Mouse (Mus musculus) spleen, adult 2 months (tissue): Measurements from ENCODE around the gene Pcnx3. TPM values are rescaled to one million over a fixed set of nuclear protein-coding genes. Genes with fewer than 3 reads are reported as not detected.
A peak's percentile ranks its signal among the peaks of the same experiment; 100 is the strongest.

ENCODE experiments used
- DNase-seq, 2 experiments: peaks; one replicate each; pipeline versions ENCODE4 v3.0.0 to v3.0.0-alpha.2; 2012 to 2021; ENCODE audit warnings: low spot score in 2 of 2, low read depth in 1 of 2
- H3K27ac ChIP-seq: fragments of 200-500 bp; 2 replicates; pipeline ENCODE4 v1.5.1; 2012; ENCODE audit warnings: low read length, inconsistent platforms; ENCODE audit not compliant: insufficient read depth
- H3K27me3 ChIP-seq: fragments of 200-500 bp; 2 replicates; pipeline ENCODE4 v1.6.1; 2012; ENCODE audit warnings: mild to moderate bottlenecking, moderate library complexity, low read length, inconsistent platforms; ENCODE audit not compliant: control insufficient read depth, insufficient read depth
- H3K36me3 ChIP-seq: fragments of 200-500 bp; 2 replicates; pipeline ENCODE4 v1.6.1; 2012; ENCODE audit warnings: mild to moderate bottlenecking, low read length, inconsistent platforms; ENCODE audit not compliant: control insufficient read depth, insufficient read depth
- H3K4me1 ChIP-seq: fragments of 200-500 bp; 2 replicates; pipeline ENCODE4 v1.6.1; 2011; ENCODE audit warnings: inconsistent platforms; ENCODE audit not compliant: control insufficient read depth, insufficient read depth, insufficient read length
- H3K4me3 ChIP-seq: fragments of 200-500 bp; 2 replicates; pipeline ENCODE4 v1.5.1; 2011; ENCODE audit warnings: mild to moderate bottlenecking, inconsistent platforms; ENCODE audit not compliant: insufficient read depth, insufficient read length; ENCODE audit errors: extremely low read depth
- CTCF ChIP-seq: fragments of 200-500 bp; IDR thresholded peaks from 2 replicates; pipeline ENCODE4 v1.5.1; 2011; ENCODE audit warnings: mild to moderate bottlenecking, inconsistent platforms; ENCODE audit not compliant: insufficient read depth, insufficient read length, insufficient replicate concordance; ENCODE audit errors: extremely low read depth
- POLR2A ChIP-seq: fragments of 200-500 bp; IDR thresholded peaks from 2 replicates; pipeline ENCODE4 v1.6.1; 2011; ENCODE audit warnings: low read depth, low read length, inconsistent platforms
- WGBS: fragments of 180-500 bp; shearing (Covaris S2); methylation state at CpG from one replicate; pipeline ENCODE4 v1.1.7; 2018; 5-methylcytosine and 5-hydroxymethylcytosine counted together
- polyA plus RNA-seq: library from polyadenylated mRNA; depleted of rRNA; stranded (reverse); fragments of >200 nt; gene quantifications from 2 replicates; pipeline ENCODE4 v1.2.3, GENCODE M21; 2012

The Pcnx3 gene
- polyA plus RNA-seq, 1 experiment, result 195 TPM

DNA sequence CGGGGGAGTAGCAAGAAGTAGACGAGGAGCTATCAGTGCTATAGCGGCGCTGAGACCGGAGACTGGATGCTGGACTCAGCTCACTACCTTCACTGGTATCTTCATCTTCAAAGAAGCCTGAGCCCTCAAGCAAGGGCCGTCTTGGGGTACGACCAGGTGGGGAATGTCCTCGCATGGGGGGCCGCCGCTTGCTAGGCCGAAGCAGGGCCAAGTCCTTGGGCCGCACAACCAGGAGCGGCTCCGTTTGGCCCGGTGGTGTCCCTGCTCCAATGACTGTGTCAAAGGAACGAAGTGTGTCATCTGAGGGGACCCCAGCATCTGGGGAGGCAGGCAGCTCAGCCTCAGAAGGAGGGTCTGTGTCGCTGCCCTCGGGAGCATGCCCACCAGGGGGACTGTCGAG, 3.3 kb downstream of the Pcnx3 start:
- 96% methylated on average over 19 of the region's 19 CpGs for WGBS
- Histone ChIP-seq H3K27me3 (no peaks in the 10 kb centered on the region), H3K27ac (no peak overlapping the region), H3K4me3 (no peak overlapping the region), H3K36me3 (peaks cover 51% of the 10 kb centered on the region), H3K4me1 (peaks cover 11% of the 10 kb centered on the region)
- no peak for TF ChIP-seq POLR2A
- DNase-seq, result no peak

DNA sequence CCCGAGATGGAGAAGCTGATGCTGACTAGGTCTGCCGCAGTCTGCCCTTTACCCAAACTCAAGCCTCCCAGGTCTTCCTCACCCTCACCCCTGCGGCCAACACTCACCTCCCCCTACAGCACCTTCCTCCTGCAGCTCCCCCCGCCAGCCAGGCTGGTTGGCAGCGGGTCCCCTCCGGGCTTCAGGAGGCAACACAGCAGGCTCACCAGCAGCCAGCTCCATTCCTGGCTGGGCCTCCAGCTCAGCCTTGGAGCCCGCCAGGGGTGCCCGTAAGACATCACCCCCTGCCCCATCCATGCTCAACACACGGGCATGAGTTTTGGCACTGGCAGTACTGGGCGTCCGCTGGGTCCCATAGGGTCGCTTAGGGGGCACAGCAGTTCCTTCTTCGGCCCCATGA, 3.7 kb downstream of the Pcnx3 start:
- DNase-seq, result no peak
- Histone ChIP-seq H3K4me3 (no peak overlapping the region), H3K27ac (no peak overlapping the region), H3K4me1 (peaks cover 10% of the 10 kb centered on the region), H3K36me3 (peaks cover 55% of the 10 kb centered on the region), H3K27me3 (no peaks in the 10 kb centered on the region)
- WGBS, result 94% methylated on average over 13 of the region's 13 CpGs
- TF ChIP-seq POLR2A, result no peak
- TF ChIP-seq CTCF, result no peak

DNA sequence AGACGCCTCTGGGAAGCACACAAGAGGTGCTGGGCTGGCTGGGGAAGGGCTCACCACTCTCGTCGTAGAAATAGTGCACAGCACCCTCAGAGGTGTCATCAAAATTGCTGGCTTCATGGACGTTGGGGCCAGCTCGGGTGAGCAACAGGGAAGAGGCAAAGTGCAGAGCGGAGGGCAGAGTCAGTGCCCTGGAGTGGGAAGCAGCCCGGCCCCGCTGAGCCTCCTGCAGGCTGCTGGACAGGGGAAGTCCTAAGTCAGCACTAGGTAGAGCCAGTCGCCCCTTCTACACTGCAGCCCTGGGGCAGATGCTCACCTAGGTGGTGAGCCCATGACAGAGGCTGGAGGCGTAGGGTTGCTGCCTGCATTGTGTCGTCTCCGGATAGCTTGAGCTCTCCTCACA, 4.5 kb downstream of the Pcnx3 start:
- Histone ChIP-seq H3K4me3 (no peak overlapping the region), H3K27ac (no peak overlapping the region), H3K36me3 (peaks cover 61% of the 10 kb centered on the region), H3K27me3 (no peaks in the 10 kb centered on the region), H3K4me1 (peaks cover 10% of the 10 kb centered on the region)
- no peak for TF ChIP-seq POLR2A
- no peak for TF ChIP-seq CTCF
- no peak for DNase-seq
- 96% methylated on average over 12 of the region's 12 CpGs for WGBS

DNA sequence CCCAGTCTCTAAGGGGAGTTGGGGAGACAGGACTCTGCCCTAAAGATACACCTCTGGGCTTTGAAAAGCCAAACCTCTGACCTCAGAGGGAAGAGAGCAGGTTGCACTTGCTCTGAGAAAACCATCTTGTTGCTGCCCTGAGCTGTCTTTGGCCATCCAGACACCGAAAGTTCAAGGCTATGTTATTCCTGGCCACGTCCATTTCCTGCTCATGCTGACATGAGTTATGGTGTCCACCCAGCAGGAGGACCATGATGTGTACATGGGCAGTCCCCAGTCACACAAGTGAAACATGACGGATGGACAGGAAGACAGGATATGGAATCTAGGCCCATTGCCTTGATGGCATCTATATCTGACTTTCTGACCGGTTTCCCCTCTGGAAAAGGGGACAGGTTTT, 8.3 kb downstream of the Pcnx3 start:
- peaks cover 75% of the 10 kb centered on the region for H3K36me3 ChIP-seq
- no peak overlapping the region for H3K4me3 ChIP-seq
- TF ChIP-seq POLR2A, result no peak
- no peak for TF ChIP-seq CTCF
- H3K27me3 ChIP-seq, result no peaks in the 10 kb centered on the region
- WGBS, result 92% methylated on average over 4 of the region's 4 CpGs
- no peak overlapping the region for H3K27ac ChIP-seq
- no peaks in the 10 kb centered on the region for H3K4me1 ChIP-seq
- DNase-seq, result no peak

DNA sequence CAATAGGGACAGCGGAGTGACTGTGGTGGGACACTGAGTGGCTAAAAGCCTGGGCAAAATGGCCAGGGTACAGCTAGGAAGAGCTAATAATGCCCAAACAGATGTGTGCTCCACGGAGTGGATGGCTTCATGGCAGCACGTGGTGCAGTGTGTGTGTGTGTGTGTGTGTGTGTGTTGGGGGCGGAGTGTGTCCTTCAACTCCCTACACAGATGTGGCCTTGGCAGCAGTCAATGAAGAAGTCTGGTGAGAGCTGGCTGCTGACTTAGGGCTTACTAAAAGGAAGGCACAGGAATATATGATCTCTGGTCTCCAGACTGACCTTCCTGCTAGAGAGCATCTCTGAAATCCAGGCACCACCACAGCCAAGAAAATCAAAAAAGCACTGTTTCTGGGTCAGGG, 20.3 kb downstream of the Pcnx3 start:
- DNase-seq, result no peak
- Histone ChIP-seq H3K27me3 (no peaks in the 10 kb centered on the region), H3K36me3 (peaks cover 47% of the 10 kb centered on the region), H3K4me3 (no peak overlapping the region), H3K27ac (no peak overlapping the region), H3K4me1 (peaks cover 3% of the 10 kb centered on the region; the same call in 1 of the 2 replicates)
- WGBS, result 91% methylated on average over 4 of the region's 4 CpGs
- no peak for TF ChIP-seq CTCF
- no peak for TF ChIP-seq POLR2A

DNA sequence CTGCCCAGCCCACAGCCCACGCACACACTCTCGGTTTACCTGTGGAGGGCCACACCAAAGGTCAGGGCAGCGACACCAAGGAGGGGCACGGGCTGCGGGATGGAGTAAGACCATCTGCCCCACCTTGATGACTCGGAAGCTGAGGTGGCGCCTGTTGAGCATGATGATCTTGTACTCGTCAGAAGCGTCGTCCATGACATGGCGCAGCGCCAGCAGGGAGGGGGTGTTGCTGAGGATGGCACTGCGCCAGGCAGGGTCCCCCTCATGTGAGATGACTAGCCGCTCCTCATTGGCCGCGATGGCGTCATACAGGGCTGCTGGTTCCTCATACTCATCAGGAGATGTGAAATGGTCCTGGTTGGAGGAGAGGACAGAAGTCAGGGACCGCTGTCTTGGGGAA, 22.3 kb downstream of the Pcnx3 start:
- no peak overlapping the region for H3K27ac ChIP-seq
- H3K27me3 ChIP-seq, result no peaks in the 10 kb centered on the region
- H3K36me3 ChIP-seq, result peaks cover 31% of the 10 kb centered on the region
- WGBS, result 96% methylated on average over 18 of the region's 18 CpGs
- DNase-seq, result no peak
- TF ChIP-seq CTCF (no peak), POLR2A (no peak)
- H3K4me3 ChIP-seq, result no peak overlapping the region
- H3K4me1 ChIP-seq, result peaks cover 7% of the 10 kb centered on the region; the same call in 1 of the 2 replicates

DNA sequence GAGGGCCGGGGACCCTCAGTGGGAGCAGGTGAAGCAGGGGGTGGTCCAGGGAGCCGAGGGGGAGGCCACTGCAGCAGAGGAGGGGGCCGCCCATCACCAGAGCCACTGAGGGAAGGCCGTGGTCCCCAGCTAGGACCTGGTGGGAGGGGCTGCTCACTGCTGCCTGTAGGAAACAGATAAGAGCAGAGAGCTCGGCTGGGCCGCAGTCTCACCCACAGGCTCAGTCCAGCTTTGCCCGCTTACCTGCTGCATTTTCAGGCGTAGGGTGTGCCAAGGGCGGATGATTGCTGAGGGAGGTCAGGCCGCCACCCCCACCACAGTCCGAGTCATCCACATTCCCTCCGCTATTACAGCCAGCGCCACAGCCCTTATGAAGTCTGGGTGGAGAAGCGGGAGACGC, 23.2 kb downstream of the Pcnx3 start:
- peaks cover 11% of the 10 kb centered on the region; the same call in 1 of the 2 replicates for H3K4me1 ChIP-seq
- H3K36me3 ChIP-seq, result peaks cover 28% of the 10 kb centered on the region
- WGBS, result 88% methylated on average over 15 of the region's 15 CpGs
- H3K4me3 ChIP-seq, result no peak overlapping the region
- no peak for TF ChIP-seq CTCF
- no peak for TF ChIP-seq POLR2A
- no peak for DNase-seq
- no peaks in the 10 kb centered on the region for H3K27me3 ChIP-seq
- H3K27ac ChIP-seq, result peak overlapping the region; percentile 1; the same call in 1 of the 2 replicates

DNA sequence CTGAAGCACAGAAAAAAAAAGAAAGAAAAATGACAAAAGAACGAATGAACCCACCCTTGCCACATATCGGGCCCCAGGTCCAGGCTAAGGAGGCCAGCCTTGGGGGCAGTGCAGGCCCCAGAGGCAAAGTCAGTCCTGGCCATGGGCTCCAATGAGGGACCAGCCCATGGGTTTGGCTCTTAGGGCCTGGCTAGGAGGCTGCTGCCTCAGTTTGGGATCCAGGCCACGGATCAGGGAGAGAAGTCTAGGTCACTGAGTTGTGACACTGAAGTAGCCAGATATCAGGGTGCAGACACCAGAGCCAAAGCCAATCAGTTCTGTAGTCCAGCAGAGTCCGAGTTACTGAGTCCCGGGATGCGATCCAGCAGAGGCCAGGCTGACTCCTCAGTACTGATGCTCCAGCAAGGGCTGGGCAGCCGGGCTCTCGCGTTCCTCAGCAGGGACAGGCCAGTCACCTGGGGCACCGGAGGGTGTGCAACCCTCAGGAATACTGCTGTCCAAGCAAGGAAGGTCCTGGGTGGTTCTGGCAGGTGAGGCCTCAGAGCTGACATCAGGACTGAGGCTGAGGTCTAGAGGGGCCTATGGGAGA, 23.9 kb downstream of the Pcnx3 start:
- Histone ChIP-seq H3K4me3 (no peak overlapping the region), H3K27me3 (no peaks in the 10 kb centered on the region)

More for the DNA sequence above, 23.9 kb downstream of the Pcnx3 start:
- no peak for DNase-seq
- Histone ChIP-seq H3K27ac (no peak overlapping the region), H3K4me1 (peaks cover 17% of the 10 kb centered on the region; the same call in 1 of the 2 replicates), H3K36me3 (peaks cover 29% of the 10 kb centered on the region)
- WGBS, result 93% methylated on average over 10 of the region's 10 CpGs
- TF ChIP-seq CTCF, result no peak
- no peak for TF ChIP-seq POLR2A
